Mouse (Mus musculus): ENCODE data around the gene Smyd4. TPM values are rescaled to one million over a fixed set of nuclear protein-coding genes. Genes with fewer than 3 reads are reported as not detected.

The Smyd4 gene
- polyA plus RNA-seq, 1 experiment from 2014 or later = 6.4 TPM

DNA sequence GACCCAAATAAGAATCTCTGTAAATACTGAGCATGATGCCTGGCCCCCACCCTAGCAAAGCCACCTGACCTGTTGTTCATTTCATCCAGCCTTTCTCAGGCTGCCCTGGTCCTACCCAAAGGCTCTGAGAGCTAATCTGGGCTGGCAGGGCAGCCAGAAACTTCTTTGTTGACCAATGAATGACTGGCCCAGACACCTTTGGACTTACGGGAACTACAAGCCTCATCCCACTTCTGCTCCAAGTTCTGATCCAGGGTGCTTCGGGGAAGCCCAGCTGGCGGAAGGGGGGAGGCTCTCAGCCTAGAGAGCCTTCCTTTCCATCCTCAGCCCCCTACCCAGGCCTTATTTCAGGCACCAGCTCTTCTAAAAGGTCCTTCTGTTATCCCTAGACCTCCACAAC lies 90.6 kb downstream of the Smyd4 start:
- no peak for TF ChIP-seq CTCF (IDR thresholded peaks at IDR 0.05)
- WGBS = 91% methylated on average over 3 of the region's 3 CpGs
- Histone ChIP-seq H3K9ac (replicated peaks; ENCODE audit: low read depth) (no peak overlapping the region), H3K27ac (ENCODE audit: low read length) (no peak overlapping the region), H3K4me3 (ENCODE audit: low read depth, low read length) (no peak overlapping the region), H3K4me1 (ENCODE audit: insufficient read depth, low read depth, low read length) (no peaks in the 10 kb centered on the region), H3K27me3 (replicated peaks; ENCODE audit: insufficient read depth, low read length) (no peaks in the 10 kb centered on the region), H3K9me3 (ENCODE audit: low read length) (no peaks in the 10 kb centered on the region), H3K4me2 (replicated peaks; ENCODE audit: low read depth, low read length) (no peak overlapping the region), H3K36me3 (ENCODE audit: insufficient read depth, low read length) (peaks cover 18% of the 10 kb centered on the region; the same call in 1 of the 2 replicates)
- DNase-seq (ENCODE audit: low spot score) = no peak
- ATAC-seq = no peak

DNA sequence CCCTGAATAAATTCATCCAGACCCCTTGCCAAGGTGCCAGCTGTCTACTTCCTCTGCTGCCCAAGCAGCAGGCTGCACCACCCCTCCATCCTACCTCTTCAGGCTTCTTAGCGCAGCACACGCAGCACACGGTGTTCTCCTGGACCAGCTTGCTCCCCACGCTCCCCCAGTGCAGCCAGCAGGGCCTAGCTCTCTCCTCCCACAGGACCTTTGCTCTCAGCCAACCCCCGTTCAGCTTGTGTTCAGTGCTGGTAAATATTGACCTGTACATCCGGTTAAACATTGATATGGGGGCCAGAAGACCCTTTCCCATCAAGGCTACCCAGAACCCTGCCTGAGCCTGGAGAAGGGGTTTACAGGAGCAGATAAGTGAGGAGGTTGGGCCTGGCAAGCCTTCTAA lies 91.1 kb downstream of the Smyd4 start, which contains the start of gene Serpinf2:
Gene Serpinf2 (minus strand): TSS at position 229 of the 400 bp plus-strand sequence.
- H3K36me3 ChIP-seq (ENCODE audit: insufficient read depth, low read length) = peaks cover 19% of the 10 kb centered on the region; the same call in 1 of the 2 replicates
- no peak within 1 kb of the TSS for H3K4me3 ChIP-seq (ENCODE audit: low read depth, low read length)
- TF ChIP-seq CTCF (IDR thresholded peaks at IDR 0.05) (no peak), EP300 (IDR thresholded peaks at IDR 0.05) (no peak)
- H3K9me3 ChIP-seq (ENCODE audit: low read length) = no peaks in the 10 kb centered on the region
- DNase-seq (ENCODE audit: low spot score) = no peak
- WGBS = 67% methylated on average over 6 of the region's 6 CpGs
- no peak within 1 kb of the TSS for H3K27ac ChIP-seq (ENCODE audit: low read length)
- H3K9ac ChIP-seq (replicated peaks; ENCODE audit: low read depth) = no peak within 1 kb of the TSS
- H3K4me2 ChIP-seq (replicated peaks; ENCODE audit: low read depth, low read length) = no peak within 1 kb of the TSS
- H3K27me3 ChIP-seq (replicated peaks; ENCODE audit: insufficient read depth, low read length) = no peaks in the 10 kb centered on the region
- ATAC-seq = no peak
- H3K4me1 ChIP-seq (ENCODE audit: insufficient read depth, low read depth, low read length) = no peaks in the 10 kb centered on the region

DNA sequence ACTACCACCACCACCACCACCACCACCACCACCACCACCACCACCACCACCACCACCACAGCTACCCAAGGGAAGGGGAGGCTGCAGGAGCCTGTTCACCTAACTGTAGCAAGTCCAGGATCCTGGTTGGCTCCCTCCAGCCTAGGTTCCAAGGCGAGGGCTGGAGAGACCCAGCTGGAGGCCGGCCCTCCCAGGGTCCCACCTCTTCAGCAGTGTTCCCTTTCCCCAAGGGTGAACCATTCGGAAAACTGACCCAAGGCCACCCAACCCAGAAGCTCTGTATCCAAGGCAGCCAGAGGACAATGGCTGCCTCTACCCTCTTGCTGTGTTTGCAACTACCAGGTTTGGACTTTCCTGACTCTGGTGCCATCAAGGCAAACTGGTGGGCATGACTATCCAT lies 91.7 kb downstream of the Smyd4 start:
- H3K27ac ChIP-seq (ENCODE audit: low read length) = no peak overlapping the region
- WGBS = 100% methylated on average over 2 of the region's 3 CpGs

DNA sequence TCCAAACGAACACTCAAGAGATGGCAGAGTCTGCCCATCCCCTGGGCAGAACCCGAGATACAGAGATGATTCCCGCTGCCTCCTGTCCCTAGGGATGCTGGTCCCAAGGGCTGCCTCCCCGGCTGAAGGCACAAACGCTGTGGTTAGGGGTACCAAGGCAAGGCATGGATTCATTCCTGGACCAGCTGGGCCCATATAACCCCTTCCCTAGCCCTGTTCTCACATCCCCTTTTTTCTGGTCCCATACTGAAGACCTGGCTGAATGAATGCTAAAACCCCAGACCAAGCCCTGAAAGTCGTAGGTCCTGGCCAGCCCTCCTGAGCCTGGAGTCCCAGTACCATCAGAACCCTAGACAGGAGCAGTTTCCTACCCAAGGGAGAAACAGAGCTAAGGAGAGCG lies 92.8 kb downstream of the Smyd4 start:
- TF ChIP-seq CTCF (IDR thresholded peaks at IDR 0.05) (no peak), EP300 (IDR thresholded peaks at IDR 0.05) (no peak)
- Histone ChIP-seq H3K9me3 (ENCODE audit: low read length) (no peaks in the 10 kb centered on the region), H3K9ac (replicated peaks; ENCODE audit: low read depth) (no peak overlapping the region), H3K4me1 (ENCODE audit: insufficient read depth, low read depth, low read length) (no peaks in the 10 kb centered on the region), H3K4me2 (replicated peaks; ENCODE audit: low read depth, low read length) (no peak overlapping the region), H3K36me3 (ENCODE audit: insufficient read depth, low read length) (peaks cover 31% of the 10 kb centered on the region), H3K27me3 (replicated peaks; ENCODE audit: insufficient read depth, low read length) (no peaks in the 10 kb centered on the region), H3K4me3 (ENCODE audit: low read depth, low read length) (no peak overlapping the region), H3K27ac (ENCODE audit: low read length) (no peak overlapping the region)
- DNase-seq (ENCODE audit: low spot score) (no peak), ATAC-seq (no peak)
- 81% methylated on average over 7 of the region's 7 CpGs for WGBS

More for the DNA sequence above, 91.7 kb downstream of the Smyd4 start:
- ATAC-seq (no peak), DNase-seq (ENCODE audit: low spot score) (no peak)
- Histone ChIP-seq H3K4me1 (ENCODE audit: insufficient read depth, low read depth, low read length) (no peaks in the 10 kb centered on the region), H3K36me3 (ENCODE audit: insufficient read depth, low read length) (peaks cover 23% of the 10 kb centered on the region), H3K27me3 (replicated peaks; ENCODE audit: insufficient read depth, low read length) (no peaks in the 10 kb centered on the region), H3K4me2 (replicated peaks; ENCODE audit: low read depth, low read length) (no peak overlapping the region), H3K9ac (replicated peaks; ENCODE audit: low read depth) (no peak overlapping the region), H3K9me3 (ENCODE audit: low read length) (no peaks in the 10 kb centered on the region), H3K4me3 (ENCODE audit: low read depth, low read length) (no peak overlapping the region)
- TF ChIP-seq CTCF (IDR thresholded peaks at IDR 0.05) = no peak
- TF ChIP-seq EP300 (IDR thresholded peaks at IDR 0.05) = no peak

DNA sequence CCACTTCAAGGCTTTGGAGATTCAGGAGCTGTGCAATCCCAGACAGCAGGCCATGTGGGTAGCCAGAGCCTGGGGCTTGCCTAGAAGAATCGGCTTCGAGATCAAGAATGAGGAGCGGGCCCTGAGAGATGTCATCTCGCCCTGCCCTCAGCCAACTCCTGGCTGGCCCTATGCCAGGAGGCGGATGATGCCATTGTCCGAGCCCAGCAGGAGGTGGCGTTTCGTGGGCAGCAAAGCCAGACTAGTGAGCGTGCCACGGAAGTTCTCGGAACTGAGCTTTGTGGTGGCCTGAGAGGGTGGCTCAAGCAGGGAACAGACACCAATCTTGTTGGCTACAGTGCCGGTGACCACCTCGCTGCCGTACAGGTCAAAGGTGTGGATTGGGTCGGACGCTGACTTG lies 93.4 kb downstream of the Smyd4 start:
- H3K27me3 ChIP-seq (replicated peaks; ENCODE audit: insufficient read depth, low read length) = no peaks in the 10 kb centered on the region
- TF ChIP-seq EP300 (IDR thresholded peaks at IDR 0.05) (no peak), CTCF (IDR thresholded peaks at IDR 0.05) (no peak)

DNA sequence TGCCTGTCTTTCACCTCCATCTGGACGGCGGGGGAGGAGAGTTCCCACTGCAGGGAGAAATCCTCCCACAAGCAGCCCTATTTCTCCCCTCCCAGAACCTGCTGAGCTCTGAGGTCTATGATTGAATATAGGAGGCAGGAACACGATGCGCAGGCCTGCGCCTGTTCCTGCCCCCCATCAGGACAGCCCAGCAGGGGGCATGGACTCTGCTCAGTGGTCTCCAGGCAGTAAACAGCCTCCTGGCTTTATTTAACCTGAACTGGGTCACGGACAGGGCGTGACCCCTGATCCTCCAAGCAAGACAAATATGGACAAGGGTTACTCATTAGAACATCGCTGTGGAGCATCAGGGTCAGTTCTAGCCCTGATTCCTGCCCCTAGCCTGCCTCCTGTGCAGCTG lies 95.5 kb downstream of the Smyd4 start:
- no peak overlapping the region for H3K27ac ChIP-seq (ENCODE audit: low read length)
- H3K9ac ChIP-seq (replicated peaks; ENCODE audit: low read depth) = no peak overlapping the region
- no peak for ATAC-seq
- H3K4me3 ChIP-seq (ENCODE audit: low read depth, low read length) = no peak overlapping the region
- H3K4me2 ChIP-seq (replicated peaks; ENCODE audit: low read depth, low read length) = no peak overlapping the region
- 68% methylated on average over 8 of the region's 8 CpGs for WGBS
- H3K36me3 ChIP-seq (ENCODE audit: insufficient read depth, low read length) = peaks cover 38% of the 10 kb centered on the region
- no peaks in the 10 kb centered on the region for H3K9me3 ChIP-seq (ENCODE audit: low read length)
- TF ChIP-seq CTCF (IDR thresholded peaks at IDR 0.05) = no peak
- no peak for TF ChIP-seq EP300 (IDR thresholded peaks at IDR 0.05)
- no peak for DNase-seq (ENCODE audit: low spot score)
- no peaks in the 10 kb centered on the region for H3K27me3 ChIP-seq (replicated peaks; ENCODE audit: insufficient read depth, low read length)
- H3K4me1 ChIP-seq (ENCODE audit: insufficient read depth, low read depth, low read length) = no peaks in the 10 kb centered on the region

More for the DNA sequence above, 93.4 kb downstream of the Smyd4 start:
- no peak overlapping the region for H3K4me2 ChIP-seq (replicated peaks; ENCODE audit: low read depth, low read length)
- H3K9ac ChIP-seq (replicated peaks; ENCODE audit: low read depth) = no peak overlapping the region
- H3K9me3 ChIP-seq (ENCODE audit: low read length) = no peaks in the 10 kb centered on the region
- no peak for ATAC-seq
- H3K27ac ChIP-seq (ENCODE audit: low read length) = no peak overlapping the region
- H3K4me3 ChIP-seq (ENCODE audit: low read depth, low read length) = no peak overlapping the region
- 86% methylated on average over 16 of the region's 16 CpGs for WGBS
- H3K4me1 ChIP-seq (ENCODE audit: insufficient read depth, low read depth, low read length) = no peaks in the 10 kb centered on the region
- peaks cover 32% of the 10 kb centered on the region for H3K36me3 ChIP-seq (ENCODE audit: insufficient read depth, low read length)
- DNase-seq (ENCODE audit: low spot score) = no peak

DNA sequence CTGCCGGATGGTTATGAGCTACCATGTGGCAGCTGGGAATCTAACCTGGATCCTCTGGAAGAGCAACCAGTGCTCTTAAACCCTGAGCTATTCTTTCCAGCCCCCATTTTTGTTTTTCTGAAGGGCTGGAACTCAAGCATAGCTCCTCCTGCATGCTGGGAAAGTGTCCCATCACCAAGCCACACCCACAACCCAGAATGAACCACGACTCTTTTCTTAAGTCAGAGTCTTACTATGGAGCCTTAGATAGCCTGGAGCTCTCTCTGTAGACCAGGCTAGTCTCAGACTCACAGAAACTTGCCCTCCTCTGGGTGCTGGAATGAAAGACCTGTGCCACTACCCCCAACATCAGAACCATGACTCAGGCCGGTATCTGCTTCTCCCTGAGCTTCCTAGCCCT lies 100.3 kb downstream of the Smyd4 start:
- 70% methylated on average over 3 of the region's 3 CpGs for WGBS
- Histone ChIP-seq H3K9ac (replicated peaks; ENCODE audit: low read depth) (no peak overlapping the region), H3K4me3 (ENCODE audit: low read depth, low read length) (no peak overlapping the region), H3K4me1 (ENCODE audit: insufficient read depth, low read depth, low read length) (peaks cover 3% of the 10 kb centered on the region; the same call in 1 of the 2 replicates), H3K36me3 (ENCODE audit: insufficient read depth, low read length) (peaks cover 22% of the 10 kb centered on the region), H3K4me2 (replicated peaks; ENCODE audit: low read depth, low read length) (no peak overlapping the region), H3K9me3 (ENCODE audit: low read length) (no peaks in the 10 kb centered on the region), H3K27me3 (replicated peaks; ENCODE audit: insufficient read depth, low read length) (no peaks in the 10 kb centered on the region), H3K27ac (ENCODE audit: low read length) (no peak overlapping the region)
- no peak for TF ChIP-seq EP300 (IDR thresholded peaks at IDR 0.05)
- no peak for TF ChIP-seq CTCF (IDR thresholded peaks at IDR 0.05)
- ATAC-seq = no peak
- DNase-seq (ENCODE audit: low spot score) = no peak

Measured in lung, postnatal 0 days (tissue).